Mouse (Mus musculus) forebrain, embryonic 12.5 days (tissue): ENCODE measurements around the gene Zfp352. TPM values are rescaled to one million over a fixed set of nuclear protein-coding genes. Genes with fewer than 3 reads are reported as not detected.
"Not testable (repeated sequence)": the region's sequence is repeated elsewhere in the genome, so short reads cannot be mapped to it uniquely, and the experiment has no call there.

Experiments used
- ATAC-seq: fragments of 200-750 bp; cut with Nextera tagmentation; 2 replicates; pipeline ENCODE4 v1.8.0; 2017; ENCODE audit warnings: moderate TSS enrichment; ENCODE audit not compliant: low FRiP score
- H3K27ac ChIP-seq: fragments of 300-500 bp; sonication (generic); 2 replicates; pipeline ENCODE4 v1.5.1; 2016; ENCODE audit warnings: mild to moderate bottlenecking
- H3K27me3 ChIP-seq: fragments of 300-500 bp; sonication (generic); 2 replicates; pipeline ENCODE4 v1.6.1; 2016; ENCODE audit warnings: mild to moderate bottlenecking
- H3K36me3 ChIP-seq: fragments of 300-500 bp; sonication (generic); replicated peaks from 2 replicates; pipeline ENCODE4 v1.6.1; 2016; ENCODE audit warnings: mild to moderate bottlenecking
- H3K4me1 ChIP-seq: fragments of 300-500 bp; sonication (generic); 2 replicates; pipeline ENCODE4 v1.6.1; 2016
- H3K4me2 ChIP-seq: fragments of 300-500 bp; sonication (generic); 2 replicates; pipeline ENCODE4 v1.6.1; 2016; ENCODE audit warnings: mild to moderate bottlenecking, moderate library complexity
- H3K4me3 ChIP-seq: fragments of 300-500 bp; sonication (generic); replicated peaks from 2 replicates; pipeline ENCODE4 v1.5.1; 2016; ENCODE audit warnings: mild to moderate bottlenecking
- H3K9ac ChIP-seq: fragments of 300-500 bp; sonication (generic); 2 replicates; pipeline ENCODE4 v1.6.1; 2016; ENCODE audit warnings: mild to moderate bottlenecking
- H3K9me3 ChIP-seq: fragments of 300-500 bp; sonication (generic); 2 replicates; pipeline ENCODE4 v1.6.1; 2016
- WGBS: fragments of 180-500 bp; shearing (Covaris S2); methylation state at CpG from one replicate; pipeline ENCODE4 v1.1.7; 2016; 5-methylcytosine and 5-hydroxymethylcytosine counted together
- polyA plus RNA-seq: library from polyadenylated mRNA; unstranded; fragments of >200 nt; fragmentation: Nextera tagmentation; extraction: Ambion mirVana; gene quantifications from 2 replicates; pipeline ENCODE4 v1.2.1, GENCODE M21; 2016

Zfp352 gene
- polyA plus RNA-seq, result not detected in 2 replicates

DNA sequence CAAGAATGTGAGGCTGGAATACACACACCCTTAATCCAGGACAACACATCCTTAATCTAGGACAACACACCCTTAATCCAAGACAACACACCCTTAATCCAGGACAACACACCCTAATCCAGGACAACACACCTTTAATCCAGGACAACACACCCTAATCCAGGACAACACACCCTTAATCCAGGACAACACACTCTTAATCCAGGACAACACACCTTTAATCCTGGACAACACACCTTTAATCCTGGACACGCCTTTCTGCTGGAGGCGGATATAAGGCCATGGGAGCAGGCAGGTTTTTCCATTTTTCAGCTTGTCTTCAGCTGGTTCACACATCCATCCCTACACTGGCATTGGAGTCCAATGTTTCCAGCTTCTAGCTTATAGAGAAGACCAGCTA lies at the start of gene Zfp352:
Gene Zfp352 (plus strand): TSS at position 301 of the 400 bp plus-strand sequence.
- Histone ChIP-seq H3K4me3 (no peak within 1 kb of the TSS), H3K36me3 (no peaks in the 10 kb centered on the region), H3K27ac (no peak within 1 kb of the TSS), H3K9me3 (no peaks in the 10 kb centered on the region), H3K4me1 (no peaks in the 10 kb centered on the region), H3K4me2 (no peak within 1 kb of the TSS), H3K9ac (no peak within 1 kb of the TSS), H3K27me3 (no peaks in the 10 kb centered on the region)
- ATAC-seq, result no peak
- WGBS, result 88% methylated on average over 2 of the region's 2 CpGs

GRCm38 (mm10) chr4:90170890-90171483 lies 47.6 kb upstream of the Zfp352 start:
- no peak overlapping the region for H3K4me3 ChIP-seq
- H3K4me1 ChIP-seq, result no peaks in the 10 kb centered on the region
- H3K27me3 ChIP-seq, result no peaks in the 10 kb centered on the region
- no peaks in the 10 kb centered on the region for H3K36me3 ChIP-seq
- H3K27ac ChIP-seq, result no peak overlapping the region
- no peaks in the 10 kb centered on the region for H3K9me3 ChIP-seq
- H3K9ac ChIP-seq, result no peak overlapping the region
- 93% methylated on average over 3 of the region's 3 CpGs for WGBS
- no peak for ATAC-seq
- H3K4me2 ChIP-seq, result no peak overlapping the region

DNA sequence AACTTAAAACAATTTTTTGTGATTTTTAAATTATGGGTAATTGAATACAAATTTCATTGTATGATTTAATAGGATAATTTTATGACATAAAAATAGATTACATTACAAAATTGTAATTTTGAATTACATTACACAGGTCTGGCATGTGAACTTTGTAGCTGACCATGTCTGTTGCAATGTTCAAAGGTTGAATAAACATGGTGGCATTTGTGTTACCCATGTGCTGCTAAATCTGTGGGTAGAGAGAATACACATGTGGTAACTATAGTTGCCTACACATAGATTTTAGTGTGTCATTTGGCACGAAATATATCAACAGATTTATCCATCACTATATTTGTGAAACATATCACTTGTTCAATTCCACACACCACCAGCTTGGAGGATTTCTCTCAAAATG lies 44.6 kb upstream of the Zfp352 start:
- no peak for ATAC-seq
- 80% methylated on average over 1 of the region's 1 CpGs for WGBS
- Histone ChIP-seq H3K36me3 (no peaks in the 10 kb centered on the region), H3K9ac (no peak overlapping the region), H3K4me1 (no peaks in the 10 kb centered on the region), H3K9me3 (no peaks in the 10 kb centered on the region), H3K27ac (no peak overlapping the region), H3K27me3 (no peaks in the 10 kb centered on the region), H3K4me2 (no peak overlapping the region), H3K4me3 (no peak overlapping the region)

- Histone ChIP-seq H3K36me3 (no peaks in the 10 kb centered on the region), H3K4me1 (no peaks in the 10 kb centered on the region), H3K4me2 (no peak overlapping the region), H3K4me3 (no peak overlapping the region), H3K9ac (no peak overlapping the region), H3K9me3 (no peaks in the 10 kb centered on the region), H3K27ac (no peak overlapping the region), H3K27me3 (no peaks in the 10 kb centered on the region)
- no peak for ATAC-seq
- WGBS, result 82% methylated on average over 5 of the region's 5 CpGs
Observed at GRCm38 (mm10) chr4:90203421-90203820, 15.2 kb upstream of the Zfp352 start.

DNA sequence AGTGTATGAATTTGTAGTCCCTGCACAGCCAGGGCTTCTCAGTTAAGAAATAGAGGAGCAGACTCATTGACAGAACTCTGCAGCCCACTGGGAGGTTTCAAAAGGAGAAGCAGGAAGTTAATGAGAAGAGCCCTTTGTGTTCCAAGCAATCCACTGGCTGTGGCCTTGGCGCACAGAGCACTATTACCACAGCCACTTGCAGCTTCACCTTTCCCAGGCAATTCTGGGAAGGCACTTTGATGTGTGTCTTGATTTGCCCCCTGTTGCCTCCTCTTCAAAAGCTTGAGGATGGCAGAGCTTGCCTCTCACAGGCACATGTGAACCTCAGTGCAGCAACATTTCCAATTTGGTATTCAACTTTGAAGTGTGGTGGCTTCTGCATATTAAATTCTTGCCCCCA lies 7.1 kb upstream of the Zfp352 start:
- ATAC-seq, result no peak
- Histone ChIP-seq H3K4me2 (no peak overlapping the region), H3K27me3 (no peaks in the 10 kb centered on the region), H3K36me3 (no peaks in the 10 kb centered on the region), H3K9ac (no peak overlapping the region), H3K27ac (no peak overlapping the region), H3K4me3 (no peak overlapping the region), H3K9me3 (no peaks in the 10 kb centered on the region), H3K4me1 (no peaks in the 10 kb centered on the region)
- whole genome bisulfite sequencing, result 41% methylated on average over 1 of the region's 1 CpGs

GRCm38 (mm10) chr4:90212076-90212475 lies 6.5 kb upstream of the Zfp352 start:
- H3K27me3 ChIP-seq, result no peaks in the 10 kb centered on the region
- 76% methylated on average over 3 of the region's 3 CpGs for WGBS
- H3K4me2 ChIP-seq, result no peak overlapping the region
- no peak overlapping the region for H3K27ac ChIP-seq
- H3K36me3 ChIP-seq, result no peaks in the 10 kb centered on the region
- no peaks in the 10 kb centered on the region for H3K4me1 ChIP-seq
- no peak for ATAC-seq
- H3K9ac ChIP-seq, result no peak overlapping the region
- no peaks in the 10 kb centered on the region for H3K9me3 ChIP-seq
- H3K4me3 ChIP-seq, result no peak overlapping the region

DNA sequence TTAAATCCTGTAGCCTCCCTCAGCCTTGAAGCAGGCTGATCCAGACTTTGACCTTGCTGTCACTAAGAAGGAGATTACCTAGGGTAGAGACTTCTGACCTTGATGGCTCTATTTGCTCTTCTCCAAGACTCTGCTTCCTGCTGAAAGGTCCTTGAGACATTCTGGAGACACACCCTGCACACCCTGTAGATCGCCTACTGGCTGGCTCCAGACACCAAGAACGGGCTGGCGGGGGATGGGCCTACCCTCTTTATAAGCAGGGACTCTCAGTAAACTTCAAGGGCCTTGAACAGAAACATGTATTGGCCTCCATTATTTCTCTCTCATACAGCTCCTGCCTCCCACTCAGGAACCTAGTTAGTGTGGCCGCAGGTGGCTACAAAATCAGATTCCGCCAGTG lies 17.0 kb downstream of the Zfp352 start:
- not testable (repeated sequence) for H3K4me2 ChIP-seq, H3K27ac ChIP-seq, H3K36me3 ChIP-seq, H3K4me1 ChIP-seq, H3K4me3 ChIP-seq, H3K27me3 ChIP-seq, H3K9me3 ChIP-seq, ATAC-seq, H3K9ac ChIP-seq
- WGBS, result 95% methylated on average over 5 of the region's 5 CpGs

DNA sequence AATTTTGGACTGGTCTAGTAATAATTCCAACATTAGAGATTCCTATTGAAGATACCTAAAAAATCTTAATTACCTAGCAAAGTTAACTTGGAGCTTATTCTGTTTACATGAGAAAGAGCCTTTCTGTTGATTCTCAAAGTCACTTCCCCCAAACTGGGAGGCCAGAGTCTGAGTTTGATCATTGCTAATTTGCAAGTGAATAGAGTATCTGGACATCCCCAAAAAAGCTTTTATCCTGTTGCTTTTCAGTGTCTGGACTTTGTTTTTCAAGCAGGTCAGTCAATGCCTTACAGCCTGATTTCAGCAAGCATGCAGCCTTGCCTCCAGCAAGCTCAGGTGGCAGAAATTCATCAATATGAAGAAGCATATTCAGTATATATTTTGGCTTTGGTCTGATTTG lies 51.2 kb downstream of the Zfp352 start:
- Histone ChIP-seq H3K4me2 (no peak overlapping the region), H3K9me3 (peaks cover 27% of the 10 kb centered on the region; the same call in 1 of the 2 replicates), H3K27ac (no peak overlapping the region), H3K36me3 (no peaks in the 10 kb centered on the region), H3K4me3 (no peak overlapping the region), H3K9ac (no peak overlapping the region), H3K27me3 (no peaks in the 10 kb centered on the region), H3K4me1 (no peaks in the 10 kb centered on the region)
- ATAC-seq, result no peak
